Mouse (Mus musculus): ENCODE measurements around the gene Timp4.

DNA sequence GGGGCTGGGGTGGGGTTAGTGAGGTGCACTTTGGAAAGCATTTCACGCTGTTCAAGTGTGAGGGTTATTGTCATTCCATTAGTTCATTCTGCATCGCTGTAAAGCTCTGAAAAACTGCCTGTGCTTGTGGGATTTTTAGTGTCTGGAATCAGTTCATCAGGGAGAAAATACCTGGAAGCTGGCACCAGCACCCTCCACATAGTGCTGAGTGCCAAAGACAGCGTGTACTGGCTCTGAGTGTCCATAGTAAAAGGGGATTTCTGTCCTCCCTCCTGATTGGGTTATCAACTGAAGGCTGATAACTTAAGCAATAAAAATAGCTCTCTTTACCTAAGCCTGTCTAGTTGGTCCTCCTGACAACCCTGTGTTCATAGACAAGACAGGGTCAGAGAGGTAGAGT is 8.5 kb upstream of the Timp4 start:
- TF ChIP-seq POLR2A (IDR thresholded peaks at IDR 0.05; ENCODE audit: insufficient read depth, low read depth, low read length) (no peak), CTCF (IDR thresholded peaks at IDR 0.05) (no peak)

Data from heart, adult 2 months (tissue).